Mouse (Mus musculus) limb, embryonic 12.5 days (tissue): ENCODE measurements at regions not wholly inside any gene's neighbourhood (a gene's known extent, or its start where the extent isn't known, plus 50 kb on each side); places are given as distances from the start of the nearest gene placed in this dataset.

Source experiments
- ATAC-seq: fragments of 200-750 bp; cut with Nextera tagmentation; 2 replicates; pipeline ENCODE4 v1.8.0; 2017; ENCODE audit warnings: low read depth, moderate TSS enrichment; ENCODE audit not compliant: insufficient number of reproducible peaks, insufficient read depth, low FRiP score, low TSS enrichment
- H3K27ac ChIP-seq: fragments of 300-500 bp; sonication (generic); 2 replicates; pipeline ENCODE4 v1.5.1; 2016; ENCODE audit warnings: mild to moderate bottlenecking, moderate library complexity
- H3K27me3 ChIP-seq: fragments of 300-500 bp; sonication (generic); 2 replicates; pipeline ENCODE4 v1.6.1; 2016; ENCODE audit warnings: mild to moderate bottlenecking, moderate library complexity
- H3K36me3 ChIP-seq: fragments of 300-500 bp; sonication (generic); 2 replicates; pipeline ENCODE4 v1.6.1; 2016; ENCODE audit warnings: mild to moderate bottlenecking, moderate library complexity
- H3K4me1 ChIP-seq: fragments of 300-500 bp; sonication (generic); replicated peaks from 2 replicates; pipeline ENCODE4 v1.6.1; 2016
- H3K4me2 ChIP-seq: fragments of 300-500 bp; sonication (generic); 2 replicates; pipeline ENCODE4 v1.6.1; 2016; ENCODE audit warnings: mild to moderate bottlenecking, moderate library complexity
- H3K4me3 ChIP-seq: fragments of 300-500 bp; sonication (generic); replicated peaks from 2 replicates; pipeline ENCODE4 v1.5.1; 2016; ENCODE audit warnings: mild to moderate bottlenecking
- H3K9ac ChIP-seq: fragments of 300-500 bp; sonication (generic); replicated peaks from 2 replicates; pipeline ENCODE4 v1.6.1; 2016; ENCODE audit warnings: mild to moderate bottlenecking, moderate library complexity
- H3K9me3 ChIP-seq: fragments of 300-500 bp; sonication (generic); 2 replicates; pipeline ENCODE4 v1.6.1; 2016; ENCODE audit warnings: mild to moderate bottlenecking, moderate library complexity
- WGBS: fragments of 180-500 bp; shearing (Covaris S2); methylation state at CpG from one replicate; pipeline ENCODE4 v1.1.7; 2016; 5-methylcytosine and 5-hydroxymethylcytosine counted together

- H3K4me1 ChIP-seq, result peaks cover 16% of the 10 kb centered on the region
- H3K9ac ChIP-seq, result no peak overlapping the region
- no peaks in the 10 kb centered on the region for H3K36me3 ChIP-seq
- 21% methylated on average over 28 of the region's 28 CpGs for WGBS
- peaks cover 3% of the 10 kb centered on the region; the same call in 1 of the 2 replicates for H3K9me3 ChIP-seq
- no peak overlapping the region for H3K27ac ChIP-seq
- no peak for ATAC-seq
- H3K27me3 ChIP-seq, result peaks cover 32% of the 10 kb centered on the region
- H3K4me2 ChIP-seq, result peak overlapping the region; percentile 32
- H3K4me3 ChIP-seq, result no peak overlapping the region
Observed at GRCm38 (mm10) chr5:119480191-119481190, 190.0 kb upstream of the Tbx3 start.

- H3K27ac ChIP-seq, result no peak overlapping the region
- no peak overlapping the region for H3K4me2 ChIP-seq
- H3K27me3 ChIP-seq, result peaks cover 34% of the 10 kb centered on the region
- no peak overlapping the region for H3K4me3 ChIP-seq
- WGBS, result 83% methylated on average over 8 of the region's 8 CpGs
- no peak overlapping the region for H3K9ac ChIP-seq
- no peaks in the 10 kb centered on the region for H3K9me3 ChIP-seq
- ATAC-seq, result no peak
- peaks cover 29% of the 10 kb centered on the region for H3K4me1 ChIP-seq
- H3K36me3 ChIP-seq, result no peaks in the 10 kb centered on the region
Observed at GRCm38 (mm10) chr5:119483706-119484105, 186.8 kb upstream of the Tbx3 start.

- Histone ChIP-seq H3K27ac (no peak overlapping the region), H3K27me3 (peaks cover 40% of the 10 kb centered on the region), H3K9ac (no peak overlapping the region), H3K4me3 (no peak overlapping the region), H3K4me1 (peaks cover 13% of the 10 kb centered on the region), H3K4me2 (no peak overlapping the region), H3K9me3 (no peaks in the 10 kb centered on the region), H3K36me3 (no peaks in the 10 kb centered on the region)
- no peak for ATAC-seq
Observed at GRCm38 (mm10) chr5:119486196-119486595, 184.3 kb upstream of the Tbx3 start.

- Histone ChIP-seq H3K27ac (no peak overlapping the region), H3K4me1 (peaks cover 13% of the 10 kb centered on the region), H3K9me3 (no peaks in the 10 kb centered on the region), H3K9ac (no peak overlapping the region), H3K27me3 (peaks cover 49% of the 10 kb centered on the region), H3K36me3 (no peaks in the 10 kb centered on the region), H3K4me3 (no peak overlapping the region), H3K4me2 (no peak overlapping the region)
- ATAC-seq, result no peak
- WGBS, result 20% methylated on average over 8 of the region's 8 CpGs
Observed at GRCm38 (mm10) chr5:119487184-119487583, 183.3 kb upstream of the Tbx3 start.

GRCm38 (mm10) chr5:119497501-119497900 lies 173.0 kb upstream of the Tbx3 start:
- Histone ChIP-seq H3K4me2 (no peak overlapping the region), H3K27me3 (peaks cover 39% of the 10 kb centered on the region), H3K9ac (no peak overlapping the region), H3K4me1 (no peaks in the 10 kb centered on the region), H3K4me3 (no peak overlapping the region), H3K9me3 (no peaks in the 10 kb centered on the region), H3K36me3 (no peaks in the 10 kb centered on the region), H3K27ac (no peak overlapping the region)
- 88% methylated on average over 1 of the region's 1 CpGs for WGBS
- no peak for ATAC-seq

- Histone ChIP-seq H3K4me1 (no peaks in the 10 kb centered on the region), H3K27ac (no peak overlapping the region), H3K27me3 (peaks cover 41% of the 10 kb centered on the region), H3K9ac (no peak overlapping the region), H3K36me3 (no peaks in the 10 kb centered on the region), H3K4me3 (no peak overlapping the region), H3K9me3 (no peaks in the 10 kb centered on the region), H3K4me2 (no peak overlapping the region)
- WGBS, result 66% methylated on average over 6 of the region's 6 CpGs
- no peak for ATAC-seq
Observed at GRCm38 (mm10) chr5:119498431-119498830, 172.0 kb upstream of the Tbx3 start.

- Histone ChIP-seq H3K27ac (no peak overlapping the region), H3K4me2 (0 out of 2 replicates have a peak overlapping the region, but pooled peaks have one; percentile 2), H3K36me3 (no peaks in the 10 kb centered on the region), H3K27me3 (peaks cover 49% of the 10 kb centered on the region), H3K4me1 (peaks cover 8% of the 10 kb centered on the region), H3K9me3 (peaks cover 7% of the 10 kb centered on the region; the same call in 1 of the 2 replicates), H3K4me3 (no peak overlapping the region), H3K9ac (no peak overlapping the region)
- no peak for ATAC-seq
- WGBS, result 23% methylated on average over 14 of the region's 14 CpGs
Observed at GRCm38 (mm10) chr5:119507709-119508108, 162.8 kb upstream of the Tbx3 start.

- Histone ChIP-seq H3K36me3 (no peaks in the 10 kb centered on the region), H3K4me3 (no peak overlapping the region), H3K27ac (no peak overlapping the region), H3K9me3 (no peaks in the 10 kb centered on the region), H3K4me2 (no peak overlapping the region), H3K4me1 (peaks cover 19% of the 10 kb centered on the region), H3K27me3 (peaks cover 81% of the 10 kb centered on the region), H3K9ac (no peak overlapping the region)
- 36% methylated on average over 19 of the region's 19 CpGs for WGBS
- no peak for ATAC-seq
Observed at GRCm38 (mm10) chr5:119518506-119519252, 151.8 kb upstream of the Tbx3 start.

GRCm38 (mm10) chr5:119524171-119524570 lies 146.3 kb upstream of the Tbx3 start:
- no peaks in the 10 kb centered on the region for H3K9me3 ChIP-seq
- H3K4me2 ChIP-seq, result no peak overlapping the region
- peaks cover 87% of the 10 kb centered on the region for H3K27me3 ChIP-seq
- no peak; the same call in 1 of the 2 replicates for ATAC-seq
- peaks cover 17% of the 10 kb centered on the region for H3K4me1 ChIP-seq
- no peak overlapping the region for H3K4me3 ChIP-seq
- no peak overlapping the region for H3K27ac ChIP-seq
- H3K9ac ChIP-seq, result no peak overlapping the region
- WGBS, result 32% methylated on average over 4 of the region's 4 CpGs
- no peaks in the 10 kb centered on the region for H3K36me3 ChIP-seq

- WGBS, result 83% methylated on average over 5 of the region's 5 CpGs
- H3K36me3 ChIP-seq, result no peaks in the 10 kb centered on the region
- peaks cover 79% of the 10 kb centered on the region for H3K27me3 ChIP-seq
- no peak overlapping the region for H3K9ac ChIP-seq
- no peak overlapping the region for H3K4me2 ChIP-seq
- H3K4me3 ChIP-seq, result no peak overlapping the region
- no peaks in the 10 kb centered on the region for H3K9me3 ChIP-seq
- peaks cover 27% of the 10 kb centered on the region for H3K4me1 ChIP-seq
- ATAC-seq, result no peak
- H3K27ac ChIP-seq, result no peak overlapping the region
Observed at GRCm38 (mm10) chr5:119525960-119526359, 144.5 kb upstream of the Tbx3 start.

- H3K27me3 ChIP-seq, result peaks cover 69% of the 10 kb centered on the region
- H3K4me3 ChIP-seq, result no peak overlapping the region
- peak overlapping the region; percentile 12; the same call in 1 of the 2 replicates for H3K27ac ChIP-seq
- peak overlapping the region; percentile 9 for H3K4me2 ChIP-seq
- H3K4me1 ChIP-seq, result peaks cover 21% of the 10 kb centered on the region
- WGBS, result 14% methylated on average over 8 of the region's 8 CpGs
- peak; percentile 37; the same call in 1 of the 2 replicates for ATAC-seq
- H3K36me3 ChIP-seq, result no peaks in the 10 kb centered on the region
- H3K9ac ChIP-seq, result no peak overlapping the region
- H3K9me3 ChIP-seq, result no peaks in the 10 kb centered on the region
Observed at GRCm38 (mm10) chr5:119530009-119530408, 140.5 kb upstream of the Tbx3 start.
